Mouse (Mus musculus) naive thymus-derived CD4-positive, alpha-beta T cell, adult 2 months (primary cell): ENCODE data around the gene Gm20388.

ENCODE experiments used
- DNase-seq: peaks from one replicate; pipeline ENCODE4 v3.0.0-alpha.2; 2011; ENCODE audit warnings: low read depth

Gm20388 gene

GRCm38 (mm10) chr8:122654768-122655167 lies 2744.1 kb downstream of the Gm20388 start:
- DNase-seq, result no peak

- DNase-seq, result no peak
Observed at GRCm38 (mm10) chr8:122656056-122656999, 2745.7 kb downstream of the Gm20388 start.

DNA sequence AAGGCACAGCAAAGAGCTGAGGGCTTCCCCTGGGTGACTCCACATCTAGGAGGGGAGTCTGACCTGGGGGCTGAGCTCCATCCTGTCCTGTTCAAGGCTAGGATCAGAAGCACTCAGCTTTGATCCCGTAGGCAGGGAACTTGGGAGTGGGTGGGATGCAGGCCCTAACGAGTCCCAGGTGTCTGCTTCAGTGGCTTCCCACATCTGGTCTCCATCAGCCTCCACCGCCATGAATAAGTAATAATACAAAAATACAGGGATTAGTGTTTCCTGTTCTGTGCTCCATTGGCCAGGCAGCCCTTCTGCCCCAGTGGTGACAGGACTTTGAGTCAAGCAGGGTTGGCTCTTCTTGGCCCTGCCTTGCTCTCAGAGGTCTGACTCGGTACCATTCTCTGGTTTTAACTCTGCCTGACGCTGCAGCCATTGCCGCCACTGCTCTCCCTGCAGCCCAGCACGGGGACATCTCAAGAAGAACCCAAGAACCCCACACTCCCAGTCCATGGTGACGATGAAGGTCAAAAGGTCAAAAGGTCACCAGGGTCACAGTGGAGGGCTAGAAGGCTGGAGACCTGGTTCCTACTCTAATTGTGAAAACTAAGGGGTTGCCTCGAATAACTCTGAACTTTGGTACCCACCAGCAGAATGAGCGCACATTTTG lies 2747.6 kb downstream of the Gm20388 start:
- no peak for DNase-seq

- DNase-seq, result no peak
Observed at GRCm38 (mm10) chr8:122658807-122659160, 2748.1 kb downstream of the Gm20388 start.

DNA sequence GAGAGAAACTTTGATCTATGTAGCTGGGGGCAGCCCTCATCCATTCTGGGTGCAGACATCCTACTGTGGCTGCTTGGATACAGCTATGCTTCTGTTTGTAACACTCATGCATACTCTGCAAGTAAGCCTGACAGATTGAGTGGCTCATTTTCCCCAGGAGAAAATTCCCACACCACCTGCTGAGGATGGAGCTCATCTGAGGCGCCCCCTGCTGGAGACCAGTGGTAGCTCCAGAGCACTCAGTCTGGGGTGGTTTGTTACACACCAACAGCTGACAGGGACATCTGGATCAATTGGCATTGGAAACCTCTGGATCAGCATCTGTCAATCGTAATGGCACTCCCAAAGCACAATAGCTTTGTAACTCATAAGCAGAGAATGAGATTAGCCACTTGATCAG lies 2749.4 kb downstream of the Gm20388 start:
- DNase-seq, result peak; percentile 55

DNA sequence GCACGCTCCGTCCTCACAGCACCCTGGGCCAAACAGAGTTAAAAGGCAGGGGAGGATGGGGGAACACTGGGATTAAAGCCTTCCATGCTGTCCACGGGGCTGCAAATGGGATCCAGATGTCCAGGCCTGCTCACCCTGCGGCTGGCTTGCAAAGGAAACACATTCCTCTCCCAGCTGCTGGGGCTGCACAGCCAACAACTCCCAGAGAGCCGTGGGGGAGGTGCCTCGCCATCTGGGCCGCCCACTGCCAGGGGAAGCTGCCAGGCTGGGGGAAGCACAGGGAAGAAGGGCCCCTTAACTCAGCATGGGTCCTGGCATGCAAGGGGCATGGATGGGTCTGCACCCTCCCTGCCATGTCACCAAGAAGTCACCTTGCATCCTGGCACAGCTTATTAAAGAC lies 2750.5 kb downstream of the Gm20388 start:
- no peak for DNase-seq

GRCm38 (mm10) chr8:122661894-122662293 lies 2751.3 kb downstream of the Gm20388 start:
- DNase-seq, result no peak

DNA sequence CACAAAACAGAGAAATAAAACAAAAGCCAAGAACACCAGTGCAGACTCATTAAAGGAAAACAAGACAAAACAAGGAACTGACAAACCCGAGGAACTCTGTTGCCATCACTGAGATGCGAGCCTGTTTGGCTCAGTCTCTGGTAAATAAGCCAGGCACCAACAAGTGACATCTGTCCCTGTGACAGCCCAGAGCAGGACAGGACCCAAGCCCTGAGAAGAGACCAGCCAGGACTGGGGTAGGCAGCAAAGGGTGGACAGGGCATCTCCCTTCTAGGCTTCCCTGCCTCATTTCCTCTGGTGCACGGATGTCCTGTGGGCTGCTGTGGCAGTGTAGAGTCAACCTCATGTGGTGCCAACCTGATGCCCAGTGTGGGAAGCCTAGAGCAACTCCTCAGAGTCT lies 2752.5 kb downstream of the Gm20388 start:
- DNase-seq, result no peak

DNA sequence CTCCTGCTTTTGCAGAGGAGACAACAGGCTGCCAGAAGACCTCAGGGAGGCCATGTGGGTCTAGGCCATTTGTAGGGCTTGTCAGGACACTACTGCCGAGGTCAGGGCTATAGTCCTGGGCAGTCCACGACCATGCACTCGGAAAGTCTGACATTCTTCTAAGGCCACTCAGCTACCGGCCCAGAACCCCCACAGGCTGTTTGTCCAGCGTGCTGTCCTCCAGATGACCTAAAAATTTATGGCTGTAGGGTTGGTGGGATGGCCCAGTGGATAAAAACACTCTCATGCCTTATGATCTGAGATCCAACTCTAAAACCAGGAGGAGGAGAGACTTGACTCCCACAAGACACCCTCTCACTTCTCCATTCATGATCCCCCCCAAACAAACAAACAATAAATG lies 2753.0 kb downstream of the Gm20388 start:
- no peak for DNase-seq

- DNase-seq, result no peak
Observed at GRCm38 (mm10) chr8:122665221-122665620, 2754.6 kb downstream of the Gm20388 start.

DNA sequence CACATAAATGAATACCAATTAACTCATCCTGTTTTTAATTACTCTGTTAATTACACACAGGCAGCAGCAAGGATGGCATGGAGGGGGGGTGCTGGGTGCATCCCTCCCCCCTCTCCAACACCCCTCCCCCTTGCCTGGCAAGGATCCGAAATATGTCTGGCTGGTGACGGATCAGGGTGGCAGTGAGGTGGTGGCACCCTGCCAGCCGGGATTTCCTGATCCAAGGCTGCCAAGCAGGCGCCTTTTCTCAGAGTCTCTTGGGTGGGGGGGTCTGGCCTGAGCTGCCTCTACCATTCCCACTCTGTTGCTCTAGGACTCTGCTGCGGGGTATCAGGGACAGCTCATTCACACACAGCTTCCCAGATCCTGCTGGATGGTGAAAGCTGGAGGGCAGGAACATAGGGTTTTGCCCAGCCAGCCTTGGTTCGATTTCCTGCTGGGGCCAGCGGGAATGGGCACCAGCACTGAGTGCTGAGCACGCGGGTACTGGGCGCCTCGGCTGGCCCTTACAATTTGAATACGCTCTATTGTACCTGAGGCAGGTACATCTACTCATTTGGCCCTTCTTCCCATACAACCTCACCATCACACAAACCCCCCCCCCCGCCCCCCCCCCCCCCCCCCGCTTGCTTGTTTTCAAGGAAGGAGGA lies 2755.2 kb downstream of the Gm20388 start:
- no peak for DNase-seq

GRCm38 (mm10) chr8:122666338-122666764 lies 2755.7 kb downstream of the Gm20388 start:
- DNase-seq, result no peak

DNA sequence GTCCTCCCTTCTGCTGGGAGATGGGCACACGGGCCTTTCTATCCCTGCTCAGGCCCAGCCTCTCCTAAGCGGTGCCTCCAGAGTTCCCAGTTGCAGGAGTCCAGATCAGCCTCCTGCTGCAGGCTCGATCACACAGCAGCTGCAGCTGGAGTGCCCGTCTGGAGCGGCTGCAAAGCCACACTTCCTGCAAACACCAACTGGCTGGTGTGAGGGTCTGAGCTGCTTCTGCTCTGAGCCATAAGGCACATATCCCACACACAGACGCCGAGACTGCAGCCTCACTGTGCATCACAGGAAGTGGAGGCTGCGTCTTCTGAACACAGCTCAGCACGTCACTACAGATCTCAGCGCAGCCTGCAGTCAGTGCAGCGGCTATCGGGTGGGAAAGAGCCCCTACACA lies 2756.2 kb downstream of the Gm20388 start:
- DNase-seq, result peak; percentile 69

DNA sequence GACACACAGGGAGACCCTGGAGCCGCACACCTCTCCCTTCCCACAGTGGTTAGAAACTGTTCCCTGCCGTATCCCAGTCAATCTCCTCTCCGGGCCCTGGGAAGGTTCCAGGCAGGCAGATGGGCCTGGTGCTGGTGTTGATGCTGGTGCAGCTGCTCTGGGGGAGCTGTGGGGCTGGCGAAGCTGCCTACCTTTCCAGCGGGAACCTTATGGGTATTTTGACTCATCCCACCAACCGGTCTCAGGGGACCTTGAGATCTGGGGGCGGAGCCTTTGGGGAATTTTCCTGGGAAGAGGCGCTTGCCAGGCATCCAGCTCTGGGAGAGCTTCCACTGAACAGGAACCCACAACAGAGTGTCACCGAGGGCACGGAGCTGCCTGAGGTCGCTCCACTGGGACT lies 2757.2 kb downstream of the Gm20388 start:
- no peak for DNase-seq

DNA sequence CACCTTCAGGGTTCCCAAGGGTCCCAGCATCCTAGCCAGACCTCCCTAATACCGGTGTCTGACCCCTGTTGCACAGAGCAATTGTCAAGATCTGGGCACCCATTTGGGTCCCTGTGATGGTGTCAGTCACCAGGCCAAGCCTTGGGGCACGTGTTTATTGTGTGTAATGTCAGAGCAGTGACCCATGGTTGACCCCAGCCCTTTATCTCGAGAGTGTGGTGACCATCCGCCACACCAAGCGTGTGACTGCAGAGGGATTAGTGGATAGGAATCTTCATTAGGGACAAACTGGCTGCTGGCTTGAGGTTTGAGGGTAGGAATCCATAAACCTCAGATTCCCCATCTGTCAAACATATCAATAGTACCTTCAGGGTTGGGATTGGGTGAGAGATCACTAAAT lies 2758.7 kb downstream of the Gm20388 start:
- DNase-seq, result no peak

DNA sequence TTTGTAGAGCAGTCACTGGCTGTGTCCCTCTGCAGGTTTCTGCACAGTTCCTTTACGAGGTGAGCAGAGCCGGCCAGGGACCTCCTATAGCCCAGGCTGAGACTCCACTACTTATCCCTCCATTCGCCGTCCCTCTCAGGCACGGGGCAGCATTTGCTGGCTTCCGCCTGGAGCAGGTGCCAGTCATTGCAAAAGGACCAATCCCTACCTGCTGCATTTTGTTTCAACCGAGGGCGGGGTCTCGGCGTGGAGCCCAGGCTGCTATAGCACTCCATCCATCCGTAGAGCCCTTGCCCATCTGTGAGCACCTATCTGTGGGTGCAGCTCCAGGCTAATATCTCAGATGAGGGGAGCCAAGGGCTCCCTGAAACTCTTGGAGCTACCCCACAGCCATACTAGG lies 2759.4 kb downstream of the Gm20388 start:
- no peak for DNase-seq

DNA sequence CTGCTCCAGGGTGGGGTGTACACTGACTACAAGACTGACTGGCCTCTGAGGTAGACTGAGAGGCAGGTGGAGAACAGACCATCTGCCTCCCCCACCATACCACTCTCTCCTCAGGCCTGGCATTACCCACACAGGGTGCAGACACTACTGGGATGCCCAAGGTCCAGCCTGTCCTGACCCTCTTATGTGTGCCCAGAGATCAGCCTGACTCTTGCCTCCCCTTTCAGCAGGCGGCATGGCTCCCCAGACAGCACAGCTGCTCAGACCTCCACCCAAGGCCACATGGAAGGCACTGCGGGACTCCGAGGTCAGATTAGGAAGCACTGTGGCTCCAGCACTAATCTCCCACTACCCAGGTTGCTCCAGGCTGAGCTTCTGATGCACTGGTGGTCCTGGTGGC lies 2760.1 kb downstream of the Gm20388 start:
- DNase-seq, result no peak

GRCm38 (mm10) chr8:122671894-122672293 lies 2761.3 kb downstream of the Gm20388 start:
- no peak for DNase-seq

- DNase-seq, result no peak
Observed at GRCm38 (mm10) chr8:122673989-122674388, 2763.3 kb downstream of the Gm20388 start.

DNA sequence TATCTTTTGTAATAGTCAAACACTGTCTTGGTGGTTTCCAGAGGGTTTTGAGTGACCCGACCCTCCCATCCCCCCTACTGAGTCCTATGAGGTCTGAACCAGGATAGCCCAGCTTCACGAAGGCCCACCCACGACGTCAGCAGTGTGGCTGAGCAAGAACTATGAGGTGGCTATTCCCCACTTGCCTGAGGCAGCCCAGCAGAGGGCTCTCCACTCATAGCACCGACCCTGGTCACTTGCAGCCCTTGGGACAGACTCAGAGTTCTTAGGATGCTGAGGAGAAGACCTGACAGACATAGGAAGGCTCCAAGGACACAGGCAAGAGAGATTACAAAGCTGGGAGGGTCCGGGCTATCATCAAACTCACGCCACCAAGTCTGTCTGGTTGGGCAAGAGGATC lies 2764.4 kb downstream of the Gm20388 start:
- no peak for DNase-seq

GRCm38 (mm10) chr8:122675596-122676420 lies 2765.2 kb downstream of the Gm20388 start:
- no peak for DNase-seq
